Mouse (Mus musculus) embryonic facial prominence, embryonic 10.5 days (tissue): ENCODE measurements around the gene F7. TPM values are rescaled to one million over a fixed set of nuclear protein-coding genes. Genes with fewer than 3 reads are reported as not detected.

Experiments
- DNase-seq: peaks from one replicate; pipeline ENCODE4 v3.0.0-alpha.2; 2017; ENCODE audit warnings: low spot score
- H3K27ac ChIP-seq: fragments of 300-500 bp; sonication (generic); replicated peaks from 2 replicates; pipeline ENCODE4 v1.5.1; 2016; ENCODE audit warnings: mild to moderate bottlenecking
- H3K27me3 ChIP-seq: fragments of 300-500 bp; sonication (generic); replicated peaks from 2 replicates; pipeline ENCODE4 v1.6.1; 2016; ENCODE audit warnings: low read depth, mild to moderate bottlenecking; ENCODE audit not compliant: poor library complexity, severe bottlenecking
- H3K36me3 ChIP-seq: fragments of 300-500 bp; sonication (generic); replicated peaks from 2 replicates; pipeline ENCODE4 v1.6.1; 2016; ENCODE audit warnings: mild to moderate bottlenecking, moderate library complexity
- H3K4me1 ChIP-seq: fragments of 300-500 bp; sonication (generic); 2 replicates; pipeline ENCODE4 v1.6.1; 2016
- H3K4me3 ChIP-seq: fragments of 300-500 bp; sonication (generic); 2 replicates; pipeline ENCODE4 v1.5.1; 2016; ENCODE audit warnings: mild to moderate bottlenecking, moderate library complexity
- H3K9me3 ChIP-seq: fragments of 300-500 bp; sonication (generic); 2 replicates; pipeline ENCODE4 v1.6.1; 2016; ENCODE audit warnings: mild to moderate bottlenecking
- WGBS: fragments of 180-500 bp; shearing (Covaris S2); methylation state at CpG from one replicate; pipeline ENCODE4 v1.1.7; 2016; 5-methylcytosine and 5-hydroxymethylcytosine counted together
- polyA plus RNA-seq: library from polyadenylated mRNA; unstranded; fragments of >200 nt; fragmentation: Nextera tagmentation; extraction: Ambion mirVana; gene quantifications from 2 replicates; pipeline ENCODE4 v1.2.1, GENCODE M21; 2016

The F7 gene
- polyA plus RNA-seq, 1 experiment from 2014 or later: 0.15 TPM

GRCm38 (mm10) chr8:12991411-12991810 lies 34.4 kb upstream of the F7 start:
- H3K27ac ChIP-seq: no peak overlapping the region
- H3K27me3 ChIP-seq: no peaks in the 10 kb centered on the region
- WGBS: 88% methylated on average over 10 of the region's 10 CpGs
- DNase-seq: no peak
- no peaks in the 10 kb centered on the region for H3K9me3 ChIP-seq
- H3K4me1 ChIP-seq: peaks cover 28% of the 10 kb centered on the region
- H3K36me3 ChIP-seq: 0 out of 2 replicates have a peak, but pooled peaks cover 3% of the 10 kb centered on the region
- no peak overlapping the region for H3K4me3 ChIP-seq

DNA sequence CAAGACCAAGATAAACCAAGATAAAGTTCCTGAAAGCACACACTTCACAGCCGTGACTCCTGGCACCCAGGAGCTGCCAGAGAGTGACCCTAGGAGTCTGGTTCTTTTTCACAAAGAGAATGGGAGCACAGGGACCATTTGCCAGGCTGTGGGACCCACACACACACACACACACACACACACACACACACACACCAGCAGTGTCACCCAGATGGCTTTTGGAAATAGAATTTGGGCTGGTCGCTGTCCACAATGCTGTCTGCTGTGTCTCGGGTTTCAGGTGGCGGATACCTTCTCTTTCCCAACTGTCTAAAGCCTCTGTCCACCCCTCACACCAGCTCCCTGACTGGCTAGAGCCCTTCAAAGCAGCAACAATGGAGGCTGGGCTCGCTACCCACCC lies 31.4 kb upstream of the F7 start:
- no peak for DNase-seq
- H3K9me3 ChIP-seq: no peaks in the 10 kb centered on the region
- H3K4me3 ChIP-seq: no peak overlapping the region
- H3K27ac ChIP-seq: no peak overlapping the region
- 74% methylated on average over 5 of the region's 5 CpGs for WGBS
- peaks cover 16% of the 10 kb centered on the region for H3K36me3 ChIP-seq
- no peaks in the 10 kb centered on the region for H3K27me3 ChIP-seq
- H3K4me1 ChIP-seq: peaks cover 47% of the 10 kb centered on the region

- no peaks in the 10 kb centered on the region for H3K27me3 ChIP-seq
- peaks cover 47% of the 10 kb centered on the region for H3K4me1 ChIP-seq
- H3K36me3 ChIP-seq: peaks cover 25% of the 10 kb centered on the region
- no peak overlapping the region; the same call in 1 of the 2 replicates for H3K27ac ChIP-seq
- H3K9me3 ChIP-seq: no peaks in the 10 kb centered on the region
- no peak overlapping the region for H3K4me3 ChIP-seq
- 83% methylated on average over 5 of the region's 5 CpGs for WGBS
- DNase-seq: no peak
Observed at GRCm38 (mm10) chr8:12995481-12995880, 30.4 kb upstream of the F7 start.

DNA sequence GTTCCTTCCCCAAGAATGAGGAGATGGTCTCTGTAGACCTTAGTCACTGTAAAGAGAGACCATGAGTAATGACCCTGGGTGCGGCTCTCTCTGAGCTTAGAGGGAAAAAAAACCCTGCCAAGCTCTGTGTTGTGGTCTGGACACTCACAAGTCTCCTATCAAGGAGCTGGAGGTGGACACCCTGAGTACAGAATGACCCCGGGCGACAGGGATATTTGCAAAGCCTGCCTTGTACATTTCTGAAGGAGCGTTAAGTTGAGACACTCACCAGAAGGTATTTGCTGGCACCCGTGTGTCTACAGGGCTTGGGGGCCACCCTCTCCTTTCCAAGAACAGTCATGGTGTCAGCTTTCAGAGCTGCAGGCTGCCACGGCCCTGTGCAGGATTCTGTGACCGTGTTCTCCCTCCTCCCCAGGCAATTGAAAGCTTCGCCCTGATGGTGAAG lies 29.0 kb upstream of the F7 start:
- H3K4me3 ChIP-seq: no peak overlapping the region
- no peaks in the 10 kb centered on the region for H3K9me3 ChIP-seq
- no peaks in the 10 kb centered on the region for H3K27me3 ChIP-seq
- peaks cover 44% of the 10 kb centered on the region for H3K4me1 ChIP-seq
- H3K27ac ChIP-seq: peak overlapping the region; percentile 68
- peak; percentile 46 for DNase-seq
- WGBS: 51% methylated on average over 8 of the region's 8 CpGs
- peaks cover 38% of the 10 kb centered on the region for H3K36me3 ChIP-seq

DNA sequence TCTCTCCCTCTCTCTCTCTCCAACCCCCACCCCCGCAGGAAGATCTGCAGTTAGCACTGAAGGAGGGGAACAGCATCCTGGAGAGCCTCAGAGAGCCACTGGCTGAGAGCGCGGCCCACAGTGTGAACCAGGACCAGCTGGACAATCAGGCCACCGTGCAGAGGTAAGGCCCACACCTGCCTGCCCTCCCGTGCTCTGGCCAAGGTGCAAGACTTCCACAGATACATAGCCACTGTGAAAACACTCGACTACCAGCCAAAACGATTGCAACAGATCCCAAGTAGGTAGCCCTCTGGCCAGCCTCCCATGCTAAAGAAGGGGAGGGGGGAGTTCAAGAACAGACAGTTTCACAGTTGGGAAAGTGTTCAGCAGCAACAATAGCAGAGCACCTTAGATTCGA lies 27.5 kb upstream of the F7 start:
- peaks cover 53% of the 10 kb centered on the region for H3K36me3 ChIP-seq
- no peaks in the 10 kb centered on the region for H3K27me3 ChIP-seq
- H3K4me1 ChIP-seq: peaks cover 38% of the 10 kb centered on the region
- 83% methylated on average over 8 of the region's 8 CpGs for WGBS
- no peak for DNase-seq
- no peak overlapping the region for H3K4me3 ChIP-seq
- no peak overlapping the region for H3K27ac ChIP-seq
- H3K9me3 ChIP-seq: no peaks in the 10 kb centered on the region

DNA sequence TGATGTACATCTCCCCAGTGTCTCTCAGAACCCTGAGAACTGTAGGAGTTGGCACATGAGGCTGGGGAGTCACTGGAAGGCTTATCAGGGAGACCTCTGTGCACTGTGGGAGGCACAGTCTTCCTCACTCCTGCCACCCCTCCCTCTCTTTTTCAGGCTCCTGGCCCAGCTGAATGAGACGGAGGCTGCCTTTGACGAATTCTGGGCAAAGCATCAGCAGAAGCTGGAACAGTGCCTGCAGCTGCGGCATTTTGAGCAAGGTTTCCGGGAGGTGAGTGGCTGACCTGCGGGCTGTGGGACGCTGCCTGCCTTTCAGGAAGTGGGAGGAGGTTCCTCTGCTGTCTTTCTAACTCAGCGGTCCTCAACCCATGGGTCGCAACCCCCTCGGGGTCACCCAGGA lies 26.0 kb upstream of the F7 start:
- no peak overlapping the region for H3K4me3 ChIP-seq
- no peak overlapping the region for H3K27ac ChIP-seq
- no peak for DNase-seq
- H3K36me3 ChIP-seq: peaks cover 64% of the 10 kb centered on the region
- WGBS: 87% methylated on average over 9 of the region's 9 CpGs
- H3K4me1 ChIP-seq: peaks cover 32% of the 10 kb centered on the region
- H3K27me3 ChIP-seq: no peaks in the 10 kb centered on the region
- H3K9me3 ChIP-seq: no peaks in the 10 kb centered on the region

- H3K36me3 ChIP-seq: peaks cover 90% of the 10 kb centered on the region
- WGBS: 71% methylated on average over 4 of the region's 4 CpGs
- H3K4me1 ChIP-seq: no peaks in the 10 kb centered on the region; the same call in 1 of the 2 replicates
- no peaks in the 10 kb centered on the region for H3K27me3 ChIP-seq
- no peak overlapping the region for H3K4me3 ChIP-seq
- no peak overlapping the region for H3K27ac ChIP-seq
- no peak for DNase-seq
- H3K9me3 ChIP-seq: peaks cover 8% of the 10 kb centered on the region; the same call in 1 of the 2 replicates
Observed at GRCm38 (mm10) chr8:13007458-13007857, 18.4 kb upstream of the F7 start.

DNA sequence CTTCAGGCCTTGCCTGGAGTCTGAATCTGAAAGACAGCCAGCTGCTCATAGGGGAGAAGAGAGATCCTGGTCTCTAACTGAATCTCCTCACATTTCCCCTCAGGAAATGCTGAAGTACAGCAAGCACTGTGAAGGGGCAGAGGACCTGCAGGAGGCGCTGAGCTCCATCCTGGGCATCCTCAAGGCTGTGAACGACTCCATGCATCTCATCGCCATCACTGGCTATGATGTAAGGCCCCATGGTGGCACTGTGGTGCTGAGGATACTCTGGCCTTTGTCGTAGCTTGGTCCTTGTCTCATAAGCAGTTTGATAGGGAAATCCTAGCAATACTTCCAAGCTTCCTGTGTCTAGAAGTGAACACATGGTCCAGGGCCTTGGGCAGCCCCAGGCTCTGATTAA lies 15.5 kb upstream of the F7 start:
- Histone ChIP-seq H3K4me3 (no peak overlapping the region), H3K27me3 (no peaks in the 10 kb centered on the region), H3K36me3 (peaks cover 90% of the 10 kb centered on the region), H3K27ac (no peak overlapping the region), H3K4me1 (no peaks in the 10 kb centered on the region; the same call in 1 of the 2 replicates), H3K9me3 (peaks cover 8% of the 10 kb centered on the region; the same call in 1 of the 2 replicates)
- WGBS: 68% methylated on average over 4 of the region's 4 CpGs
- no peak for DNase-seq

DNA sequence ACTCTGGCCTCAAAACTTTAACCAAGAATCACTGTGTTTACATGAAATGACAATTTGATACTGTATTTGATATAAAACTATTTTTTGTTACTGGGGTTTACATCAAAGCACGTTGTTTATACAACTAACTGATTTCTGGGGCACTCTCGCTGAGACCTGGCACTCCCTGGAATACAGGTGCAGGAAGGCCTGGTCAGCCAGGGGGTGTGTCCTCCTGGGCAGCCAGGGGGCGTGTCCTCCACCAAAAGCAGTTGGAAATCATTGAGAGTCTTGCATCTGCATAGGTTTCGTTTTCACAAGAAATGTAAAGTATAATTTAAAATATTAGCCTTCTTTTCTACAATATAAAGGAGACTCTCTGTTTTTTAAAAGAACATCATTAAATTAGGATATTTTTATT lies 6.3 kb upstream of the F7 start:
- H3K4me3 ChIP-seq: no peak overlapping the region
- H3K4me1 ChIP-seq: no peaks in the 10 kb centered on the region
- H3K9me3 ChIP-seq: no peaks in the 10 kb centered on the region
- H3K27me3 ChIP-seq: no peaks in the 10 kb centered on the region
- WGBS: 60% methylated on average over 4 of the region's 4 CpGs
- H3K27ac ChIP-seq: no peak overlapping the region
- peaks cover 24% of the 10 kb centered on the region for H3K36me3 ChIP-seq
- DNase-seq: no peak

DNA sequence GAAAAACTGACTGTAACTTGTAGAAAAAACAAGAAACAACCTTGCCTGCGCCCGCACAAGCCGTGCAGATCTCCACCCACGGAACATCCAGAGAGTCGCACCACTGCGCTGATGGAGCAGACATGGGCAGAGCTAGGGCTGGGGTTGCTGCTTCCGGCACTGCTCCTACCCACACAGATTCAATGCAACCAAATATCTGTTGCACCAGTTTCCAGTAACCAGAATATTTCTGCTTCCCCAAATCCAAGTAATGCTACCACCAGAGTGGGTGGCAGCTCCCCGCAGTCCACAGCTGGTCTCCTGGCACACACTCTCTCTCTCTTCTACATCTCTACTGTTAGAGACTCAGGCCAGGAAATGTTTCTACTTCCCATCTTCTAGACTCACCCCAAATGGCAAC lies 4.0 kb upstream of the F7 start:
- peaks cover 13% of the 10 kb centered on the region for H3K36me3 ChIP-seq
- no peaks in the 10 kb centered on the region for H3K9me3 ChIP-seq
- DNase-seq: no peak
- H3K27ac ChIP-seq: no peak overlapping the region
- WGBS: 94% methylated on average over 8 of the region's 8 CpGs
- peaks cover 14% of the 10 kb centered on the region for H3K4me1 ChIP-seq
- H3K4me3 ChIP-seq: no peak overlapping the region
- H3K27me3 ChIP-seq: no peaks in the 10 kb centered on the region

- 88% methylated on average over 5 of the region's 5 CpGs for WGBS
- H3K9me3 ChIP-seq: no peaks in the 10 kb centered on the region
- no peak for DNase-seq
- no peaks in the 10 kb centered on the region for H3K36me3 ChIP-seq
- H3K27me3 ChIP-seq: no peaks in the 10 kb centered on the region
- H3K4me1 ChIP-seq: peaks cover 17% of the 10 kb centered on the region
- no peak overlapping the region for H3K4me3 ChIP-seq
- no peak overlapping the region for H3K27ac ChIP-seq
Observed at GRCm38 (mm10) chr8:13027615-13028014, 1.8 kb downstream of the F7 start.

DNA sequence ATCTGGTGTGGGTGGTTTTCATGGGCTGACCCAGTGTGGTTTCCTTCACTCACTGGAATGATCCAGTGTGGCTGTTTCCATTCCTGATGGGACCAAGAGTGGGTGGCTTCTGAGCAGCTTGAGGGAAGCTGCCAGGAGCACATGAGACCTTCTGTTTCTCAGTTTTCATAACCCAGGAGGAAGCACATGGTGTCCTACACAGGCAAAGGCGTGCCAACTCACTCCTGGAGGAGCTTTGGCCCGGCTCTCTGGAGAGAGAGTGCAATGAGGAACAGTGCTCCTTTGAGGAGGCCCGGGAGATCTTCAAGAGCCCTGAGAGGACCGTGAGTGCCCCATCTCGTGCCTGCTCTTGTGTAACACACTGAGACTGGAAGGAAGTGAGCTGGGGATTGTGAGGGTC lies 2.6 kb downstream of the F7 start:
- 70% methylated on average over 5 of the region's 5 CpGs for WGBS
- no peak for DNase-seq
- H3K4me1 ChIP-seq: peaks cover 17% of the 10 kb centered on the region
- H3K9me3 ChIP-seq: no peaks in the 10 kb centered on the region
- H3K4me3 ChIP-seq: no peak overlapping the region
- no peaks in the 10 kb centered on the region for H3K27me3 ChIP-seq
- H3K27ac ChIP-seq: no peak overlapping the region
- H3K36me3 ChIP-seq: no peaks in the 10 kb centered on the region

DNA sequence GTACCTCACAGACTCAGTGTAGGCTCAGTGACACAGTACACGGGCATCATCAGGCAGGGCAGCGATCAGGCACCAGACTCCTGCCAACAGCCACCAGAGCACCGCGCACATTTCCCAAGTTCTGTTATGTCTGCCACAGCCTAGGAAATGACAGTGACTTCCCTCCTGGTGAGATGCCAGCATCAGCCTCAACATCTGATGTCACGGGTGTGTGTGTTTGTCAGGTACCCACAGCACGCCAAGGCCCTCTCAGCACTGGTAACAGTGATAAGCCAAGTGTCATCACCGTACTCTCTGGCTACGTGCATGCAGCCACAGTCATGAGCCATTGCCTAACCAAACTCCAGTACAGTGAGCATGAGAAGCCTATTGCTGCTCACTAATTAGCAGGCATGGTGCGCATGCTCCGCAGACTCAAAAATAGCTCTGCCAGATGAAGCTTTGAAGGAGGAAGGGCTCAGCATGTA lies 10.5 kb downstream of the F7 start:
- peaks cover 26% of the 10 kb centered on the region for H3K4me1 ChIP-seq
- H3K4me3 ChIP-seq: no peak overlapping the region
- H3K36me3 ChIP-seq: no peaks in the 10 kb centered on the region
- WGBS: 92% methylated on average over 10 of the region's 10 CpGs
- H3K9me3 ChIP-seq: no peaks in the 10 kb centered on the region
- DNase-seq: no peak
- no peak overlapping the region for H3K27ac ChIP-seq
- H3K27me3 ChIP-seq: no peaks in the 10 kb centered on the region
